Mouse (Mus musculus): ENCODE measurements around the gene Dolpp1.

Gene Dolpp1

GRCm38 (mm10) chr2:30392114-30392576 is at the start of gene Dolpp1:
TSS of gene Dolpp1 (plus strand) at chr2:30392254.
- DNase-seq, result peak; percentile 98 to 100

DNA sequence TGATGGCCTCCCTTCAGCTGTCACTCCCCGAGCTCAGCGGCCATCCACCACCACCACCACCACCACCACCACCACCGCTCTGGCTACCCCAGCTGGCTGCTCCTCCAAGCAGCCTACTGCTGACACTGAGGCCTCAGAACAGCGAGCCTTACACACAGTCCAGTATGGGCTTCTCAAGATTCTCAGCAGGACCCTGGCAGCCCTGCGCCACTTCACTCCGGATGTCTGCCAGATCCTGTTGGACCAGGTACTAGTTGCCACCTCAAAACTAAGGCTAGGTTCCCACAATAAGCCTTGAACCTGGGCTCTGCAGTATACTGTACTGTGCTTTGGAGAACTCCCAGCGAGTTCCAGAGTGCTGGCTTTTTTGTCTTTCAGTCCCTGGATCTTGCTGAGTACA is 49.5 kb upstream of the Dolpp1 start:
- no peak for DNase-seq

- DNase-seq, result no peak
Measured at GRCm38 (mm10) chr2:30343601-30344137, 48.4 kb upstream of the Dolpp1 start.

DNA sequence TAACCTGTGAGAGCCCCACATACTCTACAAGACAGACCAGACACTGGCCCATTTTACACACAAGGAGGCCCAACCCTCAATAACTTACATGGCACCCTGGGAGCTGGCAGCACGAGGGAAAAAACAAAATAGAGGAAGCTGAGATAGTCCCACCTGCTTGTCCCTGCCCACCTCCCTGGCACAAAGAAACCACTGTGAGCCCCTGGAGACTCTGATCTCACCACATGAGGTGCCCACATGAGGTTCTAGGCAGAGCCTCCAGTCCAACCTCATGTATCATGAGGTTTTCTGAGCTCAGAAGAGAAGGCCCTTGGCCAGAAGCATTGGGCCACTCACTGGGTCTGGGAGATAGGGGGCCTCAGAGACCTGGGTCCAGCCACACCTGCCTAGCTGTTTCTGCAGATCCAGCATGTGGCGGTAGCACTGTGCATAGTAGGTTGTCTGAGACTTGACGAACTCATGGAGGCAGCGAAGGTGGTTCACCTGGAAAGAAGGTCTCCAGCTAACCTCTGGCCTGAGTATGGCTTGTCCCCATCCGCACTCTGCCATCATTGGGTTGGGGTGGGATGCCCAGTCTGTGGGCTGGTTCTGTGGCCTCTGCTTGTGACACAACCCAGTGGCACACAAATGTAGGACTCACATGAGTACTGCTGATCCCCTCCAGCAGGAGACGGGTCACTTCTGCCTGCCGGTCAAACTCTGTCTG is 45.9 kb upstream of the Dolpp1 start:
- DNase-seq, result no peak

- no peak for DNase-seq
Measured at GRCm38 (mm10) chr2:30349196-30349595, 42.9 kb upstream of the Dolpp1 start.

DNA sequence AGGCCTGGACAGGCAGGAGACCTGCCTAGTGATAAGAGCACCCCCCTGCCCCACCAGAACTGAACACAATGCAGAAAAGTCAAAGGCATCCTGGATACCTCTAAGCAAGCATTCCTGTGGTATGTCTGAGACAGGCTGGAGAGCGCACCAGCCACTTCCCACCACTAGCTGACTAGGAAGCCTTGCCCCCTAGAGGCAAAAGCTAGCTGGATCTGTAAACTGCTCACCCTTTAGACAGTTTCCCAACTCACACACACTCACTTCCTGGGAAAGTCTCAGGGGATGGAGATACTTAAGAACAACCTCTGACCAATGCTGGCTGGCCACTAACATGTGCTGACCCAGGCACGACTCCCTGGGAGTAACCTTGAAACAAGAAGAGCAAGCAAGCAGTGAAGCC is 40.9 kb upstream of the Dolpp1 start:
- peak; percentile 20 to 42 for DNase-seq

GRCm38 (mm10) chr2:30355861-30356260 is 36.2 kb upstream of the Dolpp1 start:
- no peak for DNase-seq

DNA sequence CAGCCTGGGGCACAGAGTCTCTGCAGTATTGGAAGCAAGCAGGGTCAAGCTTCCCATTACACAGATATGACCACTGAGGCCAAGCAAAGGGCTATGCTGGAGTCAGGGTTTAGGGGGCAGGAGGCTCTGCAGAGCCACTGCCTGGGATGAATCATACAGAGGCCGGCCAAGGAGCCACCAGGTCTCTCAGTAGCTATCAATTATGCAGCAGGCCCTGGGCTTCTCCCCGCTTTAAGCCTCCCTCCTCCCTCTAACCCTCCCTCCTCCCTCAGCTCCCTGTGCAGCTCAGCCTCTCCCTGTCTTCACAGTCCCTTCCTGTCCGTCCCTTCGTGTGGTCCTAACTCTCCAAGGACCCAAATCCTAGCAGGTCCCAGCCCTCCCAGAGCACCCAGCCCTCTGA is 35.8 kb upstream of the Dolpp1 start:
- DNase-seq, result no peak

DNA sequence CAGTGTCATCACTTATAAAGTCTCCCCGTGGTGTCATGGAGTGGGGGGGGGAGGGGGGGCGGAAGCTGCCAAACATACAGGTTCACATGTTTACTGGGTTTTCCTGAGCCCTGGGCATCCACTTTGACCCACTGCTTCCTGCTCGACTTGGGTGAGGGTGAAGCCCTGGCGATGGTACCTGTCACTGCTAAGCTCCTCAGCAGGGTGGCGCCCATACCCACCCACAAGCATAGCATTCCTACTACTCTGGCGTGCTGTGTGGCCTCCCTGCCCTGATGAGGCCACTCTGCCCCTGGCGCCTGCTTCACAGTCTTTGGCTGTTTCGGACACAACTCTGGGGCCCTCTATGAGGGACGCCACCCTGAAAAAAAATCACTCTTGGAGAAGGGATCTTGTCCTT is 35.1 kb upstream of the Dolpp1 start:
- DNase-seq, result no peak

- peak in 1 of 2 experiments; percentile 36 for DNase-seq
Measured at GRCm38 (mm10) chr2:30357552-30358510, 34.2 kb upstream of the Dolpp1 start.

DNA sequence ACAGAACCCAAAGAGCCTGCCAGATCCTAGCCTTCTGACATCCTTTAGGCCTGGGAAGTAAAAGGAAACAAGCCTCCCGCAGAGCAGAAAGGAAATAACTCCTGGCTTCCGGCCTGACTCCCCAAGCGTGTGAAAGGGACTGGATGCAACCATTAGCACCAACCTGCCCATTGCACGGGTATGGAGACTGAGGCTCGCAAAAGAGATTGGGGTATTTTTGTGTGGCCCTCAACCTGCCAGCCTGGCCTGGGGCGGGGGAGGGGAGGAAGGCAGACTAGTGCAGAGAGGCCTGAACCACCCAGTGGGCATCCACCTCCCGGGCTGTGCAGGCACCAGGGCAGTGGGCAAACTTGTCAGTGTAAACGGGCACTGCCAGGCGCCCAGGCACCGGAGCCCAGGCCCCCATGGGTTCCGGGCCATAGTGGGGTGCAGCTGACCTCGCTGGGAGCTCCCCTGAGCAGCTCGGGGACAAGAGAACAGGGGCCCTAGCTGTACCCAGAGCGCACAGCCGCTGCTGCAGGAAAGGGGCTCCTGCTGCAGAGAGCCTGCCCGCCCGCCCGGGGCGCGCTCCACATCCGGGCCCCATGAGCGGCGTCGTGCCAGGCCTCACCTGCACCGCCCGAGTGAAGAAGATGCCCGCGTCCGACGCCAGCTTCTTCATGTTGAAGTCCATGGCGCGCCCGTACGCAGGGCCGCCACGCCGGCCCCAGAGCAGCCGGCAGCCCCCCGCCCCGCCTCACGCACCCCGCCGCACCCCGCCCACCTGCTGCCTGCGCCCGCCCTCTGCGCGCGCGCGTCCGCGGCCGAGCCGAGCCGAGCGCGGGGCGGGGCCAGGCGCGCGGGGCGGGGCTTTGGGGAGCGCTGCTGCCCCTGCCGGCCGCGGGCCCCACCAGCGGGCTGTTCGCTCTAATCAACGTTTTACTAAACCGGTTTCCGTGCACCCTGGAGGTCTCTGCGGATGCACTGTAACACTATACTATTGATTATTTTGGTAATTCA is 33.2 kb upstream of the Dolpp1 start, which contains the start of gene Sh3glb2:
Gene Sh3glb2, minus strand, starts transcription at position 805 of the 999 bp plus-strand sequence.
- DNase-seq, result peak; percentile 85 to 92

- DNase-seq, result peak in 1 of 2 experiments; percentile 46
Measured at GRCm38 (mm10) chr2:30360626-30361025, 31.4 kb upstream of the Dolpp1 start.

GRCm38 (mm10) chr2:30362865-30363264 is 29.2 kb upstream of the Dolpp1 start:
- no peak for DNase-seq

GRCm38 (mm10) chr2:30363773-30364650 is 28.0 kb upstream of the Dolpp1 start, which contains the start of gene Miga2:
TSS of gene Miga2 (plus strand) at chr2:30364233.
- peak; percentile 99 for DNase-seq

DNA sequence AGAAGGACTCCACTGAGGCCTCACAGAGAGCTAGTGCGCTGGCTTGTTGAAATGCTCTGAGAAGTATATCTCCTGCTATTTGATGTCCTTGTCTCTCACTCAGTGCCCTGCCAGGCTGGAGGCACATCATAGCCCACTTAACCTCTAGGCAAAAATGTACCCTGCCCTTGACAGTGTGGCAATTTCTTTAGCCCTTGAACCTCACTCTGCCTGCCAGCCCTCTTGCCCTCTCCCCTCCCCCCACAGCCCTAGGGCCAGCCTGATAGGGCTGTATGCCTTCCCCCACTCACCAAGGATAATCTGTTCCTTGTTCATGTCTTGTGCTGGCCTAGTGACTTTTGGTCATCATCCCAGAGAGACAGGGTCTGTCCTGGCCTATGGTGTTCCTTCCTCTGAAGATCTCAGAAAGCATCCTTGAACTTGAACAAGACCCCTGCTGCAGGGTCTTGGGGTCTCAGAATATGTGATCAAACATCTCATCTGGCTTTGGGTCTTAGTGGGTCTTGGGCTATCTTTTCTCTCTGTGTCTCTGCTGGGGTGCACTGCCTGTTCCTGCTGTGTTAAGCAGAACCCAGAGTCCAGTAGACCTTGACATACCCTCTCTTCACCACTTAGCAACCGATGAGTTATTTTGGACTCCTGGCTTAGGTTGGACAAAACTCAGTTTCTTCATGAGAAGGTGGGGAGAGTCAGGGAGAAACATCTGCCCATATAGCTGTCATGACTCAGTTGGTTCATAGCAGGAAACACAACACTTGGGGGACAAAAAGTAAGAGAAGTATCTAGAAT is 26.6 kb upstream of the Dolpp1 start:
- peak; percentile 40 to 78 for DNase-seq

GRCm38 (mm10) chr2:30366203-30366602 is 25.9 kb upstream of the Dolpp1 start:
- peak in 1 of 2 experiments; percentile 39 for DNase-seq

GRCm38 (mm10) chr2:30371544-30371943 is 20.5 kb upstream of the Dolpp1 start:
- DNase-seq, result no peak

DNA sequence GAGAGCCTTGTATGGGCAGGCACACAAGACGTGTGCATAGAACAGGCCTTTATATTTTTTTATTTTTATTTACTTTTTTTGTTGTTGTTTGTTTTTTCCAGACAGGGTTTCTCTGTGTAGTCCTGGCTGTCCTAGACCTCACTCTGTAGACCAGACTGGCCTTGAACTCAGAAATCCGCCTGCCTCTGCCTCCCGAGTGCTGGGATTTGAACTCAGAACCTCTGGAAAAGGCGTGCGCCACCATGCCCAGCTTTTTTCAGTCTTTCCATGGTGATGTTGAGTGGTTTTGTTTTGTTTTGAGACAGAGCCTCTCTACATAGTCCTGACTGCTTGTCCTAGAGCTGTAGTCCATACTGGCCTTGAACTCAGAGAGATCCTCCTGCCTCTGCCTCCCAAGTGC is 19.3 kb upstream of the Dolpp1 start:
- no peak for DNase-seq

DNA sequence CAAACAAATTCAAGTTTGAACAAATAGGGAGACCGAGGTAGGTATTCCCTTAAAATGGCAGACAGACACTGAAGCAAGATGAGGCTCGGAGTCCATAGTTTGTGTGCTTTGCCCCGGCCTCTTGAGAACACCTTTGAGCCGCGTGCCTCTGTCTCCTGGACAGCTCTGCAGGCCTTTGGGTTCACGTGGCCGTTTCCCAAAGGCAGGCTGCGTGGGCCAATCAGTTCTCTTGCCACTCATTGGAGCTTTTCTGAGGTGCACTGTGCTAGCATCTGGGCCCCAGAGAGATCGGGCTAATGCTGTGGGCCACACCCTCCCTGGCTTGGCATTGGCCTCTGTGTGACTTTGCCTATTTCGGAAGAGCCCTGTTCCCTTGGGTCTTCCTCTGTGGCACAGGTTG is 16.2 kb upstream of the Dolpp1 start:
- DNase-seq, result no peak

DNA sequence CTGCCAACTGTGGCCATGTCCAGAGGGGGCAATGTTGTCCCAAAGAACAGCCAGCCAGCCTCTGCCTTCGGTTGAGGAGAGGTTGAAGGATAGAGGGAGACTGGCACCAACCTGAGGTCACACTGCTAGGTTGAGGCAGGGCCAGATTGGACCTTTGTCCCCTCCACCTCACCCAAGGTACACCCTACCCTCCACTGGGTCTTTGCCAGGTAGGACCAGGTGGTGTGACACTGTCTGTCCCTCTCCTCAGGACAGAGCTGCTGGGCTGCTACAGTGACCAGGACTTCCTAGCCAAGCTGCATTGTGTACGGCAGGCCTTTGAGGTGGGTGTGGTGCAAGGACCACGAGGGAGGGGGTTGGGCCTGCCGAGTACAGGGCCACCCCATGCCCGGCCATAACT is 14.3 kb upstream of the Dolpp1 start:
- DNase-seq, result no peak

All from kidney, postnatal 25 days (tissue).